In the genomic region with DNA sequence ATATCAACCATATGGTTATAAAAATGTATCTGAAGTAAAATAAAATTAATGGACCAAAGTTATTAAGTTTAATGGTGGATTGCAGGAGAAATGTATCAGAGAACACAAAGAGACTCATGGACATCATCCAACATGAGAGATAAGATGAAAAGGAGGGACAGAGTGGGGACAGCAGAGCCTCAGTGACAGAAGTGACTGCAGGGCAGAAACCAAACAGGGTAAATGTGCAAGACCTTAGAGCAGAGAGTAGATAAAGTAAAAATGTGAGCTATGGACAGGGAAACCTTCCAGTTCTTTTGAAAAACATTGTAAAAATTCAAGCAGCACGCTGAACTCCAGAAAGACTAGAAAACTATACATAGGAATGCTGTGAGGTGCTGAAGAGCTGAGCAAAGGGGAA, we compare ENCODE assay signal across 24 mouse cellular contexts.
"Had no signal": no experiment of that assay in that cellular context is flagged by ENCODE, and none has a peak within 500 bp of the region (broad histone marks: within the 10 kb centered on the region; RNA-seq: fewer than 3 reads in every experiment).

No protein-coding gene starts in this region.

- H3K9me3 ChIP-seq: heart, embryonic 15.5 days; hindbrain, embryonic 15.5 days; kidney, embryonic 15.5 days; limb, embryonic 10.5 days; liver, embryonic 13.5 days had no signal

- H3K36me3 ChIP-seq: heart, embryonic 13.5 days; heart, embryonic 15.5 days; hindbrain, embryonic 13.5 days; hindbrain, embryonic 15.5 days; kidney, embryonic 15.5 days; limb, embryonic 10.5 days; limb, embryonic 12.5 days; liver, embryonic 13.5 days had no signal

- H3K9ac ChIP-seq: heart, embryonic 13.5 days; heart, embryonic 15.5 days; hindbrain, embryonic 13.5 days; hindbrain, embryonic 15.5 days; kidney, embryonic 15.5 days; limb, embryonic 12.5 days; liver, embryonic 13.5 days had no signal

- DNase-seq: gastrocnemius, postnatal 14 days; gastrocnemius, postnatal 36 days; heart, adult 2 months; heart, postnatal 14 days; heart, postnatal 36 days; kidney, adult 11 months; kidney, adult 2 months; kidney, adult 9 months; kidney, postnatal 14 days; kidney, postnatal 36 days; liver, embryonic 13.5 days had no signal

- ATAC-seq: hindbrain, postnatal 0 days; intestine, embryonic 16.5 days had no signal

- H3K27me3 ChIP-seq: heart, embryonic 13.5 days; heart, embryonic 15.5 days; hindbrain, embryonic 13.5 days; hindbrain, embryonic 15.5 days; kidney, embryonic 15.5 days; limb, embryonic 12.5 days; liver, embryonic 13.5 days had no signal

- H3K4me2 ChIP-seq: heart, embryonic 11.5 days; heart, embryonic 13.5 days; heart, embryonic 15.5 days; hindbrain, embryonic 13.5 days; hindbrain, embryonic 15.5 days; kidney, embryonic 15.5 days; limb, embryonic 12.5 days; liver, embryonic 13.5 days had no signal

- H3K4me1 ChIP-seq: hindbrain, embryonic 15.5 days had no signal

- H3K4me3 ChIP-seq: heart, adult 2 months; heart, embryonic 13.5 days; heart, embryonic 15.5 days; hindbrain, embryonic 13.5 days; hindbrain, embryonic 15.5 days; kidney, embryonic 15.5 days; layer of hippocampus, adult 2 months; left cerebral cortex, adult 2 months; limb, embryonic 10.5 days; limb, embryonic 12.5 days; liver, embryonic 13.5 days had no signal

- H3K27ac ChIP-seq: heart, adult 2 months; heart, embryonic 13.5 days; heart, embryonic 15.5 days; hindbrain, embryonic 13.5 days; hindbrain, embryonic 15.5 days; hindbrain, postnatal 0 days; kidney, embryonic 15.5 days; kidney, postnatal 0 days; layer of hippocampus, adult 2 months; left cerebral cortex, adult 2 months; limb, embryonic 10.5 days; limb, embryonic 12.5 days; liver, embryonic 13.5 days had no signal
